Mouse (Mus musculus): ENCODE results near the gene Bicra. TPM values are rescaled to one million over a fixed set of nuclear protein-coding genes. Genes with fewer than 3 reads are reported as not detected.

Bicra gene
- polyA plus RNA-seq, 1 experiment, result 8.5 TPM

GRCm38 (mm10) chr7:16042850-16043775 is 4.6 kb downstream of the Bicra start:
- no peak overlapping the region for H3K4me3 ChIP-seq (ENCODE audit: insufficient read depth, low read length)
- no peak for TF ChIP-seq CTCF (IDR thresholded peaks at IDR 0.05; ENCODE audit: extremely low read depth, insufficient read depth, low read length)
- TF ChIP-seq POLR2A (IDR thresholded peaks at IDR 0.05; ENCODE audit: extremely low read depth, insufficient read depth, low read length), result no peak
- H3K4me1 ChIP-seq (ENCODE audit: control insufficient read depth, insufficient read depth, low read length), result peaks cover 6% of the 10 kb centered on the region
- H3K27ac ChIP-seq (ENCODE audit: insufficient read depth, low read length), result no peak overlapping the region

- no peak overlapping the region for H3K4me3 ChIP-seq (ENCODE audit: insufficient read depth, low read length)
- TF ChIP-seq POLR2A (IDR thresholded peaks at IDR 0.05; ENCODE audit: extremely low read depth, insufficient read depth, low read length) (no peak), CTCF (IDR thresholded peaks at IDR 0.05; ENCODE audit: extremely low read depth, insufficient read depth, low read length) (no peak)
- no peak overlapping the region for H3K27ac ChIP-seq (ENCODE audit: insufficient read depth, low read length)
- H3K4me1 ChIP-seq (ENCODE audit: control insufficient read depth, insufficient read depth, low read length), result peaks cover 6% of the 10 kb centered on the region
Measured at GRCm38 (mm10) chr7:16041208-16041607, 6.5 kb downstream of the Bicra start.

- Histone ChIP-seq H3K27ac (ENCODE audit: insufficient read depth, low read length) (no peak overlapping the region), H3K4me1 (ENCODE audit: control insufficient read depth, insufficient read depth, low read length) (no peaks in the 10 kb centered on the region; the same call in 1 of the 2 replicates), H3K4me3 (ENCODE audit: insufficient read depth, low read length) (no peak overlapping the region)
- TF ChIP-seq CTCF (IDR thresholded peaks at IDR 0.05; ENCODE audit: extremely low read depth, insufficient read depth, low read length), result no peak
- TF ChIP-seq POLR2A (IDR thresholded peaks at IDR 0.05; ENCODE audit: extremely low read depth, insufficient read depth, low read length), result no peak
Measured at GRCm38 (mm10) chr7:16039363-16039762, 8.4 kb downstream of the Bicra start.

- H3K4me1 ChIP-seq (ENCODE audit: control insufficient read depth, insufficient read depth, low read length), result no peaks in the 10 kb centered on the region
- TF ChIP-seq CTCF (IDR thresholded peaks at IDR 0.05; ENCODE audit: extremely low read depth, insufficient read depth, low read length), result no peak
- no peak for TF ChIP-seq POLR2A (IDR thresholded peaks at IDR 0.05; ENCODE audit: extremely low read depth, insufficient read depth, low read length)
- no peak overlapping the region for H3K4me3 ChIP-seq (ENCODE audit: insufficient read depth, low read length)
Measured at GRCm38 (mm10) chr7:16036972-16037371, 10.7 kb downstream of the Bicra start.

GRCm38 (mm10) chr7:16033580-16034461 is 13.9 kb downstream of the Bicra start:
- no peak overlapping the region for H3K4me3 ChIP-seq (ENCODE audit: insufficient read depth, low read length)
- H3K4me1 ChIP-seq (ENCODE audit: control insufficient read depth, insufficient read depth, low read length), result no peaks in the 10 kb centered on the region
- TF ChIP-seq CTCF (IDR thresholded peaks at IDR 0.05; ENCODE audit: extremely low read depth, insufficient read depth, low read length) (no peak), POLR2A (IDR thresholded peaks at IDR 0.05; ENCODE audit: extremely low read depth, insufficient read depth, low read length) (no peak)
- no peak overlapping the region for H3K27ac ChIP-seq (ENCODE audit: insufficient read depth, low read length)

More at GRCm38 (mm10) chr7:16036972-16037371, 10.7 kb downstream of the Bicra start:
- no peak overlapping the region for H3K27ac ChIP-seq (ENCODE audit: insufficient read depth, low read length)

- no peak overlapping the region for H3K27ac ChIP-seq (ENCODE audit: insufficient read depth, low read length)
- no peak overlapping the region for H3K4me3 ChIP-seq (ENCODE audit: insufficient read depth, low read length)
- TF ChIP-seq CTCF (IDR thresholded peaks at IDR 0.05; ENCODE audit: extremely low read depth, insufficient read depth, low read length), result no peak
- TF ChIP-seq POLR2A (IDR thresholded peaks at IDR 0.05; ENCODE audit: extremely low read depth, insufficient read depth, low read length), result no peak
- H3K4me1 ChIP-seq (ENCODE audit: control insufficient read depth, insufficient read depth, low read length), result peaks cover 5% of the 10 kb centered on the region
Measured at GRCm38 (mm10) chr7:16033059-16033458, 14.7 kb downstream of the Bicra start.

GRCm38 (mm10) chr7:16031072-16031471 is 16.6 kb downstream of the Bicra start:
- H3K27ac ChIP-seq (ENCODE audit: insufficient read depth, low read length), result no peak overlapping the region
- H3K4me1 ChIP-seq (ENCODE audit: control insufficient read depth, insufficient read depth, low read length), result peaks cover 8% of the 10 kb centered on the region
- H3K4me3 ChIP-seq (ENCODE audit: insufficient read depth, low read length), result no peak overlapping the region
- TF ChIP-seq CTCF (IDR thresholded peaks at IDR 0.05; ENCODE audit: extremely low read depth, insufficient read depth, low read length) (no peak), POLR2A (IDR thresholded peaks at IDR 0.05; ENCODE audit: extremely low read depth, insufficient read depth, low read length) (no peak)

GRCm38 (mm10) chr7:16028102-16028927 is 19.4 kb downstream of the Bicra start:
- TF ChIP-seq CTCF (IDR thresholded peaks at IDR 0.05; ENCODE audit: extremely low read depth, insufficient read depth, low read length), result no peak
- no peak for TF ChIP-seq POLR2A (IDR thresholded peaks at IDR 0.05; ENCODE audit: extremely low read depth, insufficient read depth, low read length)
- peaks cover 8% of the 10 kb centered on the region for H3K4me1 ChIP-seq (ENCODE audit: control insufficient read depth, insufficient read depth, low read length)
- H3K4me3 ChIP-seq (ENCODE audit: insufficient read depth, low read length), result no peak overlapping the region
- peak overlapping the region; percentile 49; the same call in 1 of the 2 replicates for H3K27ac ChIP-seq (ENCODE audit: insufficient read depth, low read length)
